Mouse (Mus musculus) cerebellum, adult 2 months (tissue): ENCODE measurements at regions not wholly inside any gene's neighbourhood (a gene's known extent, or its start where the extent isn't known, plus 50 kb on each side); places are given as distances from the start of the nearest gene placed in this dataset.

Experiments used
- DNase-seq, 2 experiments: peaks; one replicate each; pipeline ENCODE4 v3.0.0; 2021
- H3K27ac ChIP-seq: fragments of 200-500 bp; 2 replicates; pipeline ENCODE4 v1.5.1; 2012; ENCODE audit warnings: low read length, control low read depth, inconsistent platforms; ENCODE audit not compliant: insufficient read depth
- H3K27me3 ChIP-seq: fragments of 200-500 bp; 2 replicates; pipeline ENCODE4 v1.6.1; 2012; ENCODE audit warnings: inconsistent platforms, mild to moderate bottlenecking, low read length, moderate library complexity; ENCODE audit not compliant: control insufficient read depth, insufficient read depth
- H3K4me1 ChIP-seq: fragments of 200-500 bp; 2 replicates; pipeline ENCODE4 v1.6.1; 2011; ENCODE audit warnings: low read length; ENCODE audit not compliant: control insufficient read depth, insufficient read depth
- H3K4me3 ChIP-seq: fragments of 200-500 bp; replicated peaks from 2 replicates; pipeline ENCODE3; 2011; ENCODE audit warnings: mild to moderate bottlenecking, low read depth, low read length, control low read depth; ENCODE audit not compliant: insufficient read depth
- CTCF ChIP-seq: fragments of 200-500 bp; IDR thresholded peaks from 2 replicates; pipeline ENCODE4 v1.5.1; 2011; ENCODE audit warnings: low read depth, mild to moderate bottlenecking, control low read depth, low read length, moderate library complexity, borderline replicate concordance; ENCODE audit not compliant: insufficient read depth
- POLR2A ChIP-seq: fragments of 200-500 bp; IDR thresholded peaks from 2 replicates; pipeline ENCODE4 v1.6.1; 2011; ENCODE audit warnings: low read length, control low read depth, borderline replicate concordance; ENCODE audit not compliant: insufficient read depth
- WGBS: fragments of 180-500 bp; shearing (Covaris S2); methylation state at CpG from one replicate; pipeline ENCODE4 v1.1.7; 2018; 5-methylcytosine and 5-hydroxymethylcytosine counted together

- peak overlapping the region; percentile 90 for H3K27ac ChIP-seq
- 9% methylated on average over 12 of the region's 12 CpGs for WGBS
- DNase-seq: peak; percentile 88 to 91
- TF ChIP-seq CTCF: no peak
- peak; percentile 33; the same call in 1 of the 2 replicates for TF ChIP-seq POLR2A
- no peak overlapping the region for H3K4me3 ChIP-seq
- H3K4me1 ChIP-seq: peaks cover 31% of the 10 kb centered on the region
- no peaks in the 10 kb centered on the region for H3K27me3 ChIP-seq
Measured at GRCm38 (mm10) chr14:55168336-55168909, 51.7 kb upstream of the Jph4 start.

- peak; percentile 37 to 56 for DNase-seq
Measured at GRCm38 (mm10) chr14:55169021-55169855, 52.5 kb upstream of the Jph4 start.

GRCm38 (mm10) chr14:55169856-55170117 is 52.0 kb upstream of the Dhrs2 start:
- TF ChIP-seq POLR2A: no peak
- TF ChIP-seq CTCF: no peak
- Histone ChIP-seq H3K4me3 (no peak overlapping the region), H3K4me1 (peaks cover 31% of the 10 kb centered on the region), H3K27me3 (no peaks in the 10 kb centered on the region), H3K27ac (peak overlapping the region; percentile 90)
- WGBS: 84% methylated on average over 9 of the region's 9 CpGs
- DNase-seq: no peak

More at GRCm38 (mm10) chr14:55169021-55169855, 52.5 kb upstream of the Jph4 start:
- Histone ChIP-seq H3K4me1 (peaks cover 31% of the 10 kb centered on the region), H3K27ac (peak overlapping the region; percentile 90), H3K4me3 (no peak overlapping the region), H3K27me3 (no peaks in the 10 kb centered on the region)
- TF ChIP-seq CTCF: no peak
- no peak for TF ChIP-seq POLR2A
- WGBS: 57% methylated on average over 18 of the region's 18 CpGs

- Histone ChIP-seq H3K27me3 (no peaks in the 10 kb centered on the region), H3K4me1 (peaks cover 31% of the 10 kb centered on the region), H3K27ac (peak overlapping the region; percentile 65), H3K4me3 (no peak overlapping the region)
- 33% methylated on average over 7 of the region's 7 CpGs for WGBS
- DNase-seq: peak; percentile 61 to 83
- TF ChIP-seq CTCF (peak; percentile 19; the same call in 1 of the 2 replicates), POLR2A (no peak)
Measured at GRCm38 (mm10) chr14:55171311-55172049, 50.3 kb upstream of the Dhrs2 start.
